Mouse (Mus musculus) CH12.LX (cell line): ENCODE results near the gene Afg1l. TPM values are rescaled to one million over a fixed set of nuclear protein-coding genes. Genes with fewer than 3 reads are reported as not detected.

Experiments used
- DNase-seq: peaks from one replicate; pipeline ENCODE4 v3.0.0-alpha.2; 2013; ENCODE audit errors: extremely low read depth
- H3K27ac ChIP-seq: 2 replicates; pipeline ENCODE4 v1.5.1; 2012; ENCODE audit warnings: low read depth, mild to moderate bottlenecking, control low read depth, moderate library complexity; ENCODE audit not compliant: insufficient read depth
- H3K27me3 ChIP-seq: replicated peaks from 2 replicates; pipeline ENCODE3; 2012; ENCODE audit warnings: inconsistent platforms
- H3K36me3 ChIP-seq, 2 experiments: replicated peaks in 1 of 2; 2 replicates each; pipeline versions ENCODE3 to v1.6.1; 2012; ENCODE audit warnings: inconsistent platforms in 1 of 2, low read length in 1 of 2, mild to moderate bottlenecking in 1 of 2, mixed read lengths in 1 of 2, moderate library complexity in 1 of 2; ENCODE audit not compliant: control insufficient read depth in 1 of 2, insufficient read depth in 1 of 2
- H3K4me1 ChIP-seq, 2 experiments: 2 replicates each; pipeline ENCODE4 v1.6.1; 2012; ENCODE audit warnings: inconsistent platforms in 1 of 2, moderate library complexity in 1 of 2; ENCODE audit not compliant: insufficient read depth in 2 of 2, control insufficient read depth in 1 of 2
- H3K4me2 ChIP-seq: 2 replicates; pipeline ENCODE4 v1.6.1; 2012; ENCODE audit warnings: low read depth, mild to moderate bottlenecking, control low read depth; ENCODE audit not compliant: poor library complexity, insufficient read depth, severe bottlenecking
- H3K4me3 ChIP-seq, 3 experiments: fragments of 150-350 bp in 1 of 3; sonication (generic) in 1 of 3; replicated peaks in 1 of 3; 2 replicates each; pipeline versions ENCODE3 to v1.5.1; 2011 to 2012; ENCODE audit warnings: low read depth in 2 of 3, low read length in 2 of 3, mild to moderate bottlenecking in 2 of 3, moderate library complexity in 2 of 3, control low read depth in 1 of 3, improper control_type of control experiment in 1 of 3, inconsistent platforms in 1 of 3, mixed read lengths in 1 of 3; ENCODE audit not compliant: poor library complexity in 1 of 3
- H3K79me2 ChIP-seq: replicated peaks from 2 replicates; pipeline ENCODE4 v1.6.1; 2012; ENCODE audit warnings: mild to moderate bottlenecking, moderate library complexity; ENCODE audit not compliant: control insufficient read depth, poor library complexity, insufficient read depth, severe bottlenecking; ENCODE audit errors: extremely low read depth
- H3K9ac ChIP-seq: 2 replicates; pipeline ENCODE4 v1.6.1; 2012; ENCODE audit warnings: low read depth, mild to moderate bottlenecking, control low read depth, moderate library complexity; ENCODE audit not compliant: insufficient read depth
- H3K9me3 ChIP-seq: replicated peaks from 2 replicates; pipeline ENCODE3; 2012; ENCODE audit warnings: low read length, inconsistent platforms, mixed read lengths
- BHLHE40 ChIP-seq: IDR thresholded peaks from 2 replicates; pipeline ENCODE4 v1.6.1; 2011; ENCODE audit warnings: mild to moderate bottlenecking, low read depth, low read length, improper control_type of control experiment
- CHD1 ChIP-seq: IDR thresholded peaks from 2 replicates; pipeline ENCODE4 v1.6.1; 2012; ENCODE audit warnings: low read depth, low read length, improper control_type of control experiment, inconsistent platforms
- CTCF ChIP-seq, 2 experiments: IDR thresholded peaks in 1 of 2; conservative IDR thresholded peaks in 1 of 2; 2 replicates each; pipeline ENCODE4 v1.5.1; 2011 to 2012; ENCODE audit warnings: low read depth in 2 of 2, low read length in 2 of 2, improper control_type of control experiment in 1 of 2, inconsistent platforms in 1 of 2, mild to moderate bottlenecking in 1 of 2, moderate library complexity in 1 of 2
- E2F4 ChIP-seq: IDR thresholded peaks from 2 replicates; pipeline ENCODE4 v1.6.1; 2011; ENCODE audit warnings: low read depth, low read length, improper control_type of control experiment; ENCODE audit not compliant: insufficient replicate concordance
- ELF1 ChIP-seq: IDR thresholded peaks from 2 replicates; pipeline ENCODE4 v1.6.1; 2014; ENCODE audit warnings: low read depth, mild to moderate bottlenecking, inconsistent platforms, low read length, improper control_type of control experiment
- EP300 ChIP-seq: IDR thresholded peaks from 2 replicates; pipeline ENCODE4 v1.6.1; 2011; ENCODE audit warnings: low read length, improper control_type of control experiment
- ETS1 ChIP-seq: conservative IDR thresholded peaks from 2 replicates; pipeline ENCODE4 v1.6.1; 2012; ENCODE audit warnings: low read depth, mild to moderate bottlenecking, inconsistent platforms, low read length, improper control_type of control experiment, moderate library complexity
- GABPA ChIP-seq: IDR thresholded peaks from 2 replicates; pipeline ENCODE4 v1.6.1; 2012; ENCODE audit warnings: low read depth, low read length, improper control_type of control experiment, inconsistent platforms; ENCODE audit not compliant: insufficient replicate concordance
- HCFC1 ChIP-seq: IDR thresholded peaks from 2 replicates; pipeline ENCODE4 v1.6.1; 2012; ENCODE audit warnings: low read depth, mild to moderate bottlenecking, inconsistent platforms, low read length, improper control_type of control experiment
- IRF4 ChIP-seq: IDR thresholded peaks from 2 replicates; pipeline ENCODE4 v1.6.1; 2014; ENCODE audit warnings: low read depth, mild to moderate bottlenecking, inconsistent platforms, low read length, improper control_type of control experiment
- MAX ChIP-seq: IDR thresholded peaks from 2 replicates; pipeline ENCODE4 v1.6.1; 2011; ENCODE audit warnings: low read length, improper control_type of control experiment
- MAZ ChIP-seq: IDR thresholded peaks from 2 replicates; pipeline ENCODE4 v1.6.1; 2012; ENCODE audit warnings: low read depth, mild to moderate bottlenecking, inconsistent platforms, low read length, improper control_type of control experiment, moderate library complexity
- MEF2A ChIP-seq: IDR thresholded peaks from 2 replicates; pipeline ENCODE4 v1.6.1; 2014; ENCODE audit warnings: low read depth, mild to moderate bottlenecking, inconsistent platforms, low read length, improper control_type of control experiment, borderline replicate concordance
- MXI1 ChIP-seq: IDR thresholded peaks from 2 replicates; pipeline ENCODE4 v1.6.1; 2011; ENCODE audit warnings: mild to moderate bottlenecking, low read depth, low read length, improper control_type of control experiment
- MYC ChIP-seq: IDR thresholded peaks from 2 replicates; pipeline ENCODE4 v1.6.1; 2011; ENCODE audit warnings: low read depth, mild to moderate bottlenecking, improper control_type of control experiment, low read length
- NRF1 ChIP-seq: IDR thresholded peaks from 2 replicates; pipeline ENCODE4 v1.6.1; 2014; ENCODE audit warnings: low read depth, mild to moderate bottlenecking, inconsistent platforms, low read length, improper control_type of control experiment, moderate library complexity
- PAX5 ChIP-seq: IDR thresholded peaks from 2 replicates; pipeline ENCODE4 v1.6.1; 2012; ENCODE audit warnings: low read length, inconsistent platforms, mixed read lengths
- POLR2A ChIP-seq: IDR thresholded peaks from 2 replicates; pipeline ENCODE4 v1.6.1; 2011; ENCODE audit warnings: low read depth, mild to moderate bottlenecking, improper control_type of control experiment, low read length
- POLR2AphosphoS2 ChIP-seq: IDR thresholded peaks from 2 replicates; pipeline ENCODE4 v1.6.1; 2011; ENCODE audit warnings: low read depth, low read length, improper control_type of control experiment
- RCOR1 ChIP-seq: conservative IDR thresholded peaks from 2 replicates; pipeline ENCODE4 v1.6.1; 2012; ENCODE audit warnings: low read depth, mild to moderate bottlenecking, inconsistent platforms, low read length, improper control_type of control experiment
- SIN3A ChIP-seq: IDR thresholded peaks from 2 replicates; pipeline ENCODE4 v1.6.1; 2012; ENCODE audit warnings: low read length, improper control_type of control experiment, inconsistent platforms
- TBP ChIP-seq: conservative IDR thresholded peaks from 2 replicates; pipeline ENCODE4 v1.6.1; 2011; ENCODE audit warnings: low read depth, low read length, improper control_type of control experiment
- UBTF ChIP-seq: IDR thresholded peaks from 2 replicates; pipeline ENCODE4 v1.6.1; 2012; ENCODE audit warnings: low read depth, mild to moderate bottlenecking, inconsistent platforms, low read length, improper control_type of control experiment, moderate library complexity
- USF1 ChIP-seq: IDR thresholded peaks from 2 replicates; pipeline ENCODE4 v1.6.1; 2014; ENCODE audit warnings: low read depth, mild to moderate bottlenecking, inconsistent platforms, low read length, improper control_type of control experiment
- USF2 ChIP-seq: conservative IDR thresholded peaks from 2 replicates; pipeline ENCODE4 v1.6.1; 2011; ENCODE audit warnings: low read depth, low read length, improper control_type of control experiment
- ZC3H11A ChIP-seq: IDR thresholded peaks from 2 replicates; pipeline ENCODE4 v1.6.1; 2012; ENCODE audit warnings: low read depth, mild to moderate bottlenecking, inconsistent platforms, low read length, improper control_type of control experiment
- ZKSCAN1 ChIP-seq: IDR thresholded peaks from 2 replicates; pipeline ENCODE4 v1.6.1; 2012; ENCODE audit warnings: low read depth, inconsistent platforms, low read length, improper control_type of control experiment, borderline replicate concordance
- ZMIZ1 ChIP-seq: IDR thresholded peaks from 2 replicates; pipeline ENCODE4 v1.6.1; 2012; ENCODE audit warnings: low read depth, mild to moderate bottlenecking, inconsistent platforms, low read length, improper control_type of control experiment
- dilution Hi-C: fragments of 300-500 bp; cut with MboI; formaldehyde crosslinking; loops from 2 replicates; pipeline ENCODE4 v1.14.3; 2020; ENCODE audit warnings: low sequenced_read_pairs; ENCODE audit not compliant: extremely low pct_unique_long_range_greater_than_20kb, extremely low pct_ligation_motif_present
- in situ Hi-C: fragments of 300-500 bp; cut with MboI; formaldehyde crosslinking; loops from 3 replicates; pipeline ENCODE4 v1.14.3; 2019; ENCODE audit warnings: low sequenced_read_pairs, low pct_ligation_motif_present, low pct_unique_long_range_greater_than_20kb, mixed read lengths
- polyA plus RNA-seq: library from polyadenylated mRNA; unstranded; fragments of >175 nt; gene quantifications from 2 replicates; pipeline ENCODE4 v1.2.1, GENCODE M21; 2012; ENCODE audit warnings: low read depth; ENCODE audit not compliant: insufficient read length
- total RNA-seq, 2 experiments: library from RNA; depleted of rRNA; stranded (reverse); fragments of 300-350 nt in 1 of 2; fragments of >200 nt in 1 of 2; gene quantifications; 2 replicates each; pipeline ENCODE4 v1.2.3; 2012 to 2014

The Afg1l gene
- total and polyA plus RNA-seq, 3 experiments: 3.1 to 6.9 (median 4.5) TPM

GRCm38 (mm10) chr10:42274712-42275400 is 203.5 kb downstream of the Afg1l start:
- peak overlapping the region in 1 of 3 experiments; percentile 1 for H3K4me3 ChIP-seq
- H3K79me2 ChIP-seq: peaks cover 33% of the 10 kb centered on the region
- TF ChIP-seq USF1: no peak
- no peak for TF ChIP-seq RCOR1
- TF ChIP-seq MXI1: no peak
- TF ChIP-seq ZKSCAN1: no peak
- no peak for TF ChIP-seq ELF1
- no peak for TF ChIP-seq NRF1
- no peak for TF ChIP-seq MEF2A
- TF ChIP-seq E2F4: no peak
- no peak for TF ChIP-seq CHD1
- TF ChIP-seq BHLHE40: no peak
- no peak for TF ChIP-seq MAZ
- no peak for TF ChIP-seq ZMIZ1
- H3K27me3 ChIP-seq: no peaks in the 10 kb centered on the region
- H3K27ac ChIP-seq: no peak overlapping the region
- H3K4me2 ChIP-seq: no peak overlapping the region
- H3K9ac ChIP-seq: no peak overlapping the region
- in situ Hi-C loops: no loop called here
- dilution Hi-C loops: no loop called here
- H3K4me1 ChIP-seq: peaks cover 10 to 45% of the 10 kb centered on the region in 2 experiments
- peaks cover 13% of the 10 kb centered on the region for H3K9me3 ChIP-seq
- peaks cover 10 to 21% of the 10 kb centered on the region in 2 experiments for H3K36me3 ChIP-seq
- DNase-seq: no peak

DNA sequence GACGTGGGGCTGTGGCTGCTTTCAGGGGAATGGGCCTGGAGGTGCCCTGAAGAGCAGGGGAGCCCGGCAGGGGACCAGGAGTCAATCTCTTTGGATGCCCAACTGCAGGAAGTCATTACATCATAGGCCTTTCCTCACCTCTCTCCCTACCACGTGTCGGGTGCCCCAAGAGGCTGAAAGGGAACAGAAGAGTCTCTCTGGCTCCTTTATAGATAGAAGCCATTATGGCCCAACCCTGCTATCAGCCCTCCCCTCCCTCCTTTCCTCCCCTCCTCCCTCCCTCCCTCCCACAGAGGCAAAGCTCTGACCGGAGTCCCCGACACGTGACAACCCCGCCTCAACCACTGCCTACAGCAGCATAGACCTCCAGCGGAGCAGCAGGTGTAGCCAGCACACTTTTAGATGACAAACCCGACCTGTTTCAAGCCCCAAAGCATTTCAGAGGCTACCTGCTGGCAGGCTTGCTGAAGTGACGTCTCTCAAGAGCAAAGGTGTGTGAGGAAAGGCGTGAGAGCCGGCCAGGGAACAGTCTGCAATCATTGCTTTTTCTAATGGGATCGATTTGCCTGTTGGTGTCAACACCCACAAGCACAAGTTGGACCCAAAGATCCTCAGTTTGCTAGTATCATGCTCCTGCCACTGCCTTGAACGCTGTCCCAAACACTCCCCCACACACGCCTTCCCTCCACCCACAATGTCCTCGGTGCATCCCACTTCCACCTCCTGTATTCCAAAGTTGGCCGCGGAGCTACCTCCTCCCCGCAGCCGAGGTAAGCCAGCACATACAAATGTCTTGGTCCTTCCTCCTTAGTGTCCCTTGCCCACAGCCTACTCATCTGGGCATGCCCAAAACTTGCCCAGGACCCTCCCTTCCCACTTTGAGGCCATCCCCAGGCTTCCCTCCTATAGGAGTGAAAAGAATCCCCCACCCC is 204.3 kb downstream of the Afg1l start:
- TF ChIP-seq USF1 (peak; percentile 58), SIN3A (no peak), PAX5 (no peak), NRF1 (no peak), MEF2A (no peak), UBTF (0 out of 2 replicates have a peak, but pooled peaks have one; percentile 21), HCFC1 (no peak), MYC (peak; percentile 67), ETS1 (no peak), ELF1 (no peak), MAZ (no peak), TBP (no peak), USF2 (no peak), CTCF (conservative IDR thresholded peaks at IDR 0.05 in 1 of 2, IDR thresholded peaks at IDR 0.05 in 1 of 2; ENCODE audit: low read depth in 2 of 2, low read length in 2 of 2) (no peak), EP300 (no peak), IRF4 (no peak; the same call in 1 of the 2 replicates), MXI1 (no peak; the same call in 1 of the 2 replicates), GABPA (no peak), MAX (peak; percentile 23; the same call in 1 of the 2 replicates), CHD1 (no peak), BHLHE40 (peak; percentile 87), POLR2A (no peak), POLR2AphosphoS2 (no peak), ZC3H11A (no peak)
- Histone ChIP-seq H3K27me3 (no peaks in the 10 kb centered on the region), H3K4me2 (peak overlapping the region; percentile 81), H3K4me1 (peaks cover 10 to 54% of the 10 kb centered on the region in 2 experiments), H3K4me3 (peak overlapping the region; percentile 22 to 35 (median 30)), H3K9me3 (peaks cover 13% of the 10 kb centered on the region), H3K36me3 (peaks cover 10 to 21% of the 10 kb centered on the region in 2 experiments), H3K79me2 (peaks cover 33% of the 10 kb centered on the region), H3K9ac (peak overlapping the region; percentile 28; the same call in 1 of the 2 replicates), H3K27ac (peak overlapping the region; percentile 55)
- DNase-seq: no peak
- dilution Hi-C loops: no loop called here
- in situ Hi-C loops: no loop called here
